Mouse (Mus musculus) intestine, embryonic 16.5 days (tissue): ENCODE results near the gene Mcpt8. TPM values are rescaled to one million over a fixed set of nuclear protein-coding genes. Genes with fewer than 3 reads are reported as not detected.
"Not testable (repeated sequence)": the region's sequence is repeated elsewhere in the genome, so short reads cannot be mapped to it uniquely, and the experiment has no call there.

Experiments used
- ATAC-seq: fragments of 200-750 bp; cut with Nextera tagmentation; 2 replicates; pipeline ENCODE4 v1.8.0; 2017; ENCODE audit warnings: moderate TSS enrichment, moderate library complexity
- H3K27ac ChIP-seq: fragments of 300-500 bp; sonication (generic); 2 replicates; pipeline ENCODE4 v1.5.1; 2014; ENCODE audit warnings: mild to moderate bottlenecking, low read length
- H3K27me3 ChIP-seq: fragments of 300-500 bp; sonication (generic); replicated peaks from 2 replicates; pipeline ENCODE4 v1.6.1; 2014; ENCODE audit warnings: low read length, control low read depth, mixed read lengths; ENCODE audit not compliant: control insufficient read depth, insufficient read depth
- H3K36me3 ChIP-seq: fragments of 300-500 bp; sonication (generic); 2 replicates; pipeline ENCODE4 v1.6.1; 2014; ENCODE audit warnings: low read length, control low read depth; ENCODE audit not compliant: control insufficient read depth, insufficient read depth
- H3K4me1 ChIP-seq: fragments of 300-500 bp; sonication (generic); 2 replicates; pipeline ENCODE4 v1.6.1; 2014; ENCODE audit warnings: low read length, control low read depth, mixed read lengths; ENCODE audit not compliant: control insufficient read depth, insufficient read depth
- H3K4me2 ChIP-seq: fragments of 300-500 bp; sonication (generic); 2 replicates; pipeline ENCODE4 v1.6.1; 2014; ENCODE audit warnings: low read depth, low read length, control low read depth
- H3K4me3 ChIP-seq: fragments of 300-500 bp; sonication (generic); 2 replicates; pipeline ENCODE4 v1.5.1; 2014; ENCODE audit warnings: mild to moderate bottlenecking, low read length
- H3K9ac ChIP-seq: fragments of 300-500 bp; sonication (generic); 2 replicates; pipeline ENCODE4 v1.6.1; 2014; ENCODE audit warnings: low read depth, low read length
- H3K9me3 ChIP-seq: fragments of 300-500 bp; sonication (generic); 2 replicates; pipeline ENCODE4 v1.6.1; 2016; ENCODE audit warnings: low read length, control low read depth; ENCODE audit not compliant: control insufficient read depth
- WGBS: fragments of 180-500 bp; shearing (Covaris S2); extraction: QIAGEN DNeasy Blood & Tissue Kit; methylation state at CpG from one replicate; pipeline ENCODE4 v1.1.7; 2014; 5-methylcytosine and 5-hydroxymethylcytosine counted together
- polyA plus RNA-seq: library from polyadenylated mRNA; unstranded; fragments of >200 nt; fragmentation: Nextera tagmentation; extraction: Ambion mirVana; gene quantifications from 2 replicates; pipeline ENCODE4 v1.2.1, GENCODE M21; 2015

Mcpt8 gene
- polyA plus RNA-seq, 1 experiment from 2014 or later = 0.65 TPM

DNA sequence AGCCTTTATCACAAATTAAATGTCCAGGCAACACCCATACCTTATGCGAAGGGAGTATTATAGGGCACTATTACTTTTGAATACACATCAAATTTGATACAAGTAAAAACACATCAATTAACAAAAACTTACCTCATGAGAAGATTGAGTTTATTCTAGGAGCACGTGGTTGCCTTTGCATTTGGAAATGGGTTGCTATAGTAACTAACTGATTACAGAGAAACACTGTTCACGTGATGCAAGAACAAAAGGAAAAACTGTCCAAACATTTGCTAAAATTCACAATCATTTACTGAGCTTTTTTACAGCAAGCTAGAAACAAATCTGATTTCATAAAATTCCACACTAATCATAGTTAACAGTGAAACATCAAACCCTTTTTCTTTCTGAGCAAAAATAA is 18.4 kb upstream of the Mcpt8 start:
- Histone ChIP-seq H3K9ac (no peak overlapping the region), H3K36me3 (no peaks in the 10 kb centered on the region), H3K27ac (no peak overlapping the region), H3K27me3 (no peaks in the 10 kb centered on the region), H3K9me3 (no peaks in the 10 kb centered on the region), H3K4me1 (no peaks in the 10 kb centered on the region), H3K4me2 (no peak overlapping the region), H3K4me3 (no peak overlapping the region)
- 59% methylated on average over 3 of the region's 3 CpGs for WGBS
- ATAC-seq = no peak

DNA sequence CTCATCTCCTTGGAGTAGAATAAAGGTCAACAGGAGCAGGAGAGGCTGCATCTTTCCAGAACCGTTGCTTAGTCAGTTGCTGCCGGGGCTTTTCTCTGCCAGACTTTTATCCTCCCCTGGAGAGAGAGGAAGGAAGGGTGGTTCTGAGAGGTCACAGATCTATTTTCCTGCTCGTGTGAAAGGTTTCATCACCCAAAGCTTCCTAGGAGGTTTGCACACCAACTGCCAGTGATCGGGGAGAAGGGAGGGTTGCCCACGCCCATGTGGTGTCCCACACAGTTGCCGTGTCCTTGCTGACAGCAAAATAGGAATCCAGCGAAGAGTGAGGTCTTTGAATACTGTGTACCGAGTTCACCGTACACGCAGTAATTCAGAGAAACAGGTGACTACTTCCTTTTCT is 17.3 kb upstream of the Mcpt8 start, which contains the start of gene Ctsg:
Ctsg (minus strand) TSS at position 189 of the 400 bp plus-strand sequence.
- H3K36me3 ChIP-seq = no peaks in the 10 kb centered on the region
- no peaks in the 10 kb centered on the region for H3K9me3 ChIP-seq
- no peak within 1 kb of the TSS for H3K27ac ChIP-seq
- H3K4me2 ChIP-seq = no peak within 1 kb of the TSS
- 73% methylated on average over 10 of the region's 10 CpGs for WGBS
- ATAC-seq = no peak
- H3K27me3 ChIP-seq = no peaks in the 10 kb centered on the region
- H3K4me1 ChIP-seq = no peaks in the 10 kb centered on the region
- H3K9ac ChIP-seq = no peak within 1 kb of the TSS
- no peak within 1 kb of the TSS for H3K4me3 ChIP-seq

DNA sequence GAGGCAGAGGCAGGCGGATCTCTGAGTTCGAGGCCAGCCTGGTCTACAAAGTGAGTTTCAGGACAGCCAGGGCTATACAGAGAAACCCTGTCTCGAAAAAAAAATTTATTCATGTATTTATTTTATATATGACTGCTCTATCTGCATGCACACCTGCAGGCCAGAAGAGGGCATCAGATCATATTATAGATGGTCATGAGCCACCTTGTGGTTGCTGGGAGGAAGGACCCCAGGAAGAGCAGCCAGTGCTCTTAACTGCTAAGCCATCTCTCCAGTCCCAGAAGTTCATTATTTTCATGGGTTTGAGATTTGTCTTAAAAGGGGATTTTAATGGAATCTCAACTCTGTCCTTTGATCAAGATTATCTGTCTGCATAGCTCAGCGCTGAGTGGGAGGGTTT is 13.9 kb upstream of the Mcpt8 start:
- no peak for ATAC-seq
- H3K9ac ChIP-seq = no peak overlapping the region
- H3K9me3 ChIP-seq = no peaks in the 10 kb centered on the region
- H3K4me3 ChIP-seq = no peak overlapping the region
- H3K27ac ChIP-seq = no peak overlapping the region
- 76% methylated on average over 4 of the region's 4 CpGs for WGBS
- no peaks in the 10 kb centered on the region for H3K27me3 ChIP-seq
- H3K4me1 ChIP-seq = no peaks in the 10 kb centered on the region
- no peaks in the 10 kb centered on the region for H3K36me3 ChIP-seq
- no peak overlapping the region for H3K4me2 ChIP-seq

- ATAC-seq = no peak
- H3K4me1 ChIP-seq = no peaks in the 10 kb centered on the region
- no peak overlapping the region for H3K4me3 ChIP-seq
- no peaks in the 10 kb centered on the region for H3K9me3 ChIP-seq
- WGBS = 41% methylated on average over 1 of the region's 1 CpGs
- no peak overlapping the region for H3K9ac ChIP-seq
- no peaks in the 10 kb centered on the region for H3K27me3 ChIP-seq
- H3K36me3 ChIP-seq = no peaks in the 10 kb centered on the region
- H3K27ac ChIP-seq = no peak overlapping the region
- H3K4me2 ChIP-seq = no peak overlapping the region
These were observed 12.5 kb upstream of the Mcpt8 start for GRCm38 (mm10) chr14:56097597-56097996.

DNA sequence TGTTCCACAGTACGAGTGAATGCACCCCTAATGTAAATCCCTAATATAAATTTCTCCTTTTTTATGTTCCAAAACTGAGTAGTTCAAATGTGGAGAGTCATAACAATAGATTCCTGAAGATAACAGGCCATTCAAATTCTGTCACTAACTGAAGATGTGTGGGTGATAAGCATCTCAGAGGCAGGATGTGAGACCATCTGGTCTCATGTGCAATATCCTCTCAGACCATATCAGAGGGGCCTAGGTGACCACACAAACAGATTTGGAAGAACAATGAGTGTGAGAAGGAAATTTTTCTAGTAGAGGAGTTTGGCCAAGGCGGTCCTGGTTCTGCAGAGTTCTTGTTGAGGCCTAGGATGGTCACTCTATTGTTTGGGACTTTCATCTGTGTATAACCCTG is 8.3 kb upstream of the Mcpt8 start:
- H3K36me3 ChIP-seq = no peaks in the 10 kb centered on the region
- no peaks in the 10 kb centered on the region for H3K27me3 ChIP-seq
- H3K9me3 ChIP-seq = no peaks in the 10 kb centered on the region
- H3K4me3 ChIP-seq = no peak overlapping the region
- H3K4me1 ChIP-seq = no peaks in the 10 kb centered on the region
- 72% methylated on average over 2 of the region's 2 CpGs for WGBS
- ATAC-seq = no peak
- H3K9ac ChIP-seq = no peak overlapping the region
- no peak overlapping the region for H3K27ac ChIP-seq
- H3K4me2 ChIP-seq = no peak overlapping the region

- Histone ChIP-seq H3K4me1 (no peaks in the 10 kb centered on the region), H3K9me3 (no peaks in the 10 kb centered on the region), H3K27ac (no peak overlapping the region), H3K4me2 (no peak overlapping the region), H3K27me3 (no peaks in the 10 kb centered on the region), H3K36me3 (no peaks in the 10 kb centered on the region), H3K4me3 (no peak overlapping the region), H3K9ac (no peak overlapping the region)
- 66% methylated on average over 3 of the region's 3 CpGs for WGBS
- no peak for ATAC-seq
These were observed 1.6 kb upstream of the Mcpt8 start for GRCm38 (mm10) chr14:56086711-56087110.

GRCm38 (mm10) chr14:56082016-56082415 is 3.1 kb downstream of the Mcpt8 start:
- ATAC-seq = no peak
- Histone ChIP-seq H3K36me3 (no peaks in the 10 kb centered on the region), H3K4me2 (no peak overlapping the region), H3K9ac (no peak overlapping the region), H3K9me3 (no peaks in the 10 kb centered on the region), H3K27me3 (no peaks in the 10 kb centered on the region), H3K4me1 (no peaks in the 10 kb centered on the region), H3K4me3 (no peak overlapping the region), H3K27ac (no peak overlapping the region)
- WGBS = 91% methylated on average over 4 of the region's 4 CpGs

- not testable (repeated sequence) for H3K9ac ChIP-seq, H3K4me3 ChIP-seq, H3K27ac ChIP-seq, H3K4me2 ChIP-seq, H3K27me3 ChIP-seq, H3K9me3 ChIP-seq, H3K36me3 ChIP-seq, ATAC-seq, H3K4me1 ChIP-seq
- WGBS = 69% methylated on average over 3 of the region's 3 CpGs
These were observed 22.9 kb downstream of the Mcpt8 start, which contains the start of gene Mcpt4 for GRCm38 (mm10) chr14:56062213-56062612. Gene Mcpt4 (minus strand): TSS chr14:56062313.

GRCm38 (mm10) chr14:56057722-56058121 is 27.4 kb downstream of the Mcpt8 start:
- H3K9ac ChIP-seq = no peak overlapping the region
- no peak overlapping the region for H3K27ac ChIP-seq
- H3K27me3 ChIP-seq = no peaks in the 10 kb centered on the region
- 57% methylated on average over 4 of the region's 4 CpGs for WGBS
- no peak for ATAC-seq
- H3K9me3 ChIP-seq = no peaks in the 10 kb centered on the region
- no peaks in the 10 kb centered on the region for H3K4me1 ChIP-seq
- H3K4me3 ChIP-seq = no peak overlapping the region
- H3K4me2 ChIP-seq = no peak overlapping the region
- H3K36me3 ChIP-seq = no peaks in the 10 kb centered on the region

DNA sequence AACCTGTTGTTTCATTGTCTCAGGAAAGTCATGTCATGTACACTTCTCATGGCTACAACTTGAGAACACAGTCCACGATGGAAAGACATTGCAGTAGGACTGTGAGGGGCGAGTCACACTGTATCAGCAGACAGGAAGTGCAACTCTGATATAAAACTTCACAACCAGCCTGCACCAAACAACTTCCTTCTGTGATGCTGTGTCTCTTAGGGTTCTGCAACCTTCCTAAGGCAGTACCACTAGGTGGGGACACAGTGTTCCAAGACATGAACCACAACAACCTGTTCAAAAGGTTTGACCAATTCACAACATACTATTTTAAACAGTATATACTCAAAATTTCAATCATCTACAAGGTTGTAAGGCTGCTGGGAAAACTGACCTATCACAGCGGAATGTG is 29.7 kb downstream of the Mcpt8 start:
- Histone ChIP-seq H3K9ac (no peak overlapping the region), H3K27me3 (no peaks in the 10 kb centered on the region), H3K36me3 (no peaks in the 10 kb centered on the region), H3K9me3 (no peaks in the 10 kb centered on the region), H3K27ac (no peak overlapping the region), H3K4me1 (no peaks in the 10 kb centered on the region), H3K4me2 (no peak overlapping the region), H3K4me3 (no peak overlapping the region)
- 72% methylated on average over 3 of the region's 3 CpGs for WGBS
- ATAC-seq = no peak
